Mouse (Mus musculus) megakaryocyte, embryonic 14.5 days (primary cell): ENCODE data around the gene Cog1.

Experiments
- FLI1 ChIP-seq: IDR thresholded peaks from 2 replicates; pipeline ENCODE4 v1.6.1; 2012; ENCODE audit warnings: low read length, inconsistent platforms, mixed read lengths
- GATA1 ChIP-seq: IDR thresholded peaks from 3 replicates; pipeline ENCODE4 v1.6.1; 2012; ENCODE audit warnings: mixed read lengths, low read length, inconsistent platforms, borderline replicate concordance

GRCm38 (mm10) chr11:113611112-113611646 is 37.8 kb upstream of the Cog1 start:
- TF ChIP-seq GATA1 (no peak), FLI1 (no peak)
